Mouse (Mus musculus): ENCODE data around the gene Car5b. TPM values are rescaled to one million over a fixed set of nuclear protein-coding genes. Genes with fewer than 3 reads are reported as not detected.

Car5b gene
- polyA plus RNA-seq, 1 experiment, result 0.43 TPM

- Histone ChIP-seq H3K27me3 (ENCODE audit: control insufficient read depth, insufficient read depth, low read length) (no peaks in the 10 kb centered on the region), H3K27ac (ENCODE audit: insufficient read depth, low read length) (no peak overlapping the region), H3K36me3 (ENCODE audit: control insufficient read depth, insufficient read depth, low read length) (no peaks in the 10 kb centered on the region), H3K4me1 (ENCODE audit: control insufficient read depth, insufficient read depth, insufficient read length) (no peaks in the 10 kb centered on the region), H3K4me3 (ENCODE audit: extremely low read depth, insufficient read depth, insufficient read length) (no peak overlapping the region)
- TF ChIP-seq POLR2A (IDR thresholded peaks at IDR 0.05; ENCODE audit: low read depth, low read length), result no peak
- TF ChIP-seq CTCF (IDR thresholded peaks at IDR 0.05; ENCODE audit: extremely low read depth, insufficient read depth, insufficient read length, insufficient replicate concordance), result no peak
- DNase-seq (ENCODE audit: low read depth in 1 of 2, low spot score in 2 of 2), result no peak
- WGBS, result 88% methylated on average over 6 of the region's 6 CpGs
Observed at GRCm38 (mm10) chrX:163982129-163982528, 45.7 kb downstream of the Car5b start.

GRCm38 (mm10) chrX:163981500-163981899 lies 46.3 kb downstream of the Car5b start:
- no peak for DNase-seq (ENCODE audit: low read depth in 1 of 2, low spot score in 2 of 2)
- TF ChIP-seq CTCF (IDR thresholded peaks at IDR 0.05; ENCODE audit: extremely low read depth, insufficient read depth, insufficient read length, insufficient replicate concordance), result no peak
- TF ChIP-seq POLR2A (IDR thresholded peaks at IDR 0.05; ENCODE audit: low read depth, low read length), result no peak
- Histone ChIP-seq H3K4me1 (ENCODE audit: control insufficient read depth, insufficient read depth, insufficient read length) (no peaks in the 10 kb centered on the region), H3K27ac (ENCODE audit: insufficient read depth, low read length) (no peak overlapping the region), H3K36me3 (ENCODE audit: control insufficient read depth, insufficient read depth, low read length) (no peaks in the 10 kb centered on the region), H3K4me3 (ENCODE audit: extremely low read depth, insufficient read depth, insufficient read length) (no peak overlapping the region), H3K27me3 (ENCODE audit: control insufficient read depth, insufficient read depth, low read length) (no peaks in the 10 kb centered on the region)
- 53% methylated on average over 4 of the region's 4 CpGs for WGBS

GRCm38 (mm10) chrX:163981092-163981491 lies 46.7 kb downstream of the Car5b start:
- no peak overlapping the region for H3K4me3 ChIP-seq (ENCODE audit: extremely low read depth, insufficient read depth, insufficient read length)
- H3K27ac ChIP-seq (ENCODE audit: insufficient read depth, low read length), result no peak overlapping the region
- WGBS, result 96% methylated on average over 1 of the region's 1 CpGs
- H3K27me3 ChIP-seq (ENCODE audit: control insufficient read depth, insufficient read depth, low read length), result no peaks in the 10 kb centered on the region
- no peak for DNase-seq (ENCODE audit: low read depth in 1 of 2, low spot score in 2 of 2)
- no peak for TF ChIP-seq POLR2A (IDR thresholded peaks at IDR 0.05; ENCODE audit: low read depth, low read length)
- TF ChIP-seq CTCF (IDR thresholded peaks at IDR 0.05; ENCODE audit: extremely low read depth, insufficient read depth, insufficient read length, insufficient replicate concordance), result no peak
- no peaks in the 10 kb centered on the region for H3K4me1 ChIP-seq (ENCODE audit: control insufficient read depth, insufficient read depth, insufficient read length)
- H3K36me3 ChIP-seq (ENCODE audit: control insufficient read depth, insufficient read depth, low read length), result no peaks in the 10 kb centered on the region

- Histone ChIP-seq H3K27me3 (ENCODE audit: control insufficient read depth, insufficient read depth, low read length) (no peaks in the 10 kb centered on the region), H3K4me1 (ENCODE audit: control insufficient read depth, insufficient read depth, insufficient read length) (no peaks in the 10 kb centered on the region), H3K36me3 (ENCODE audit: control insufficient read depth, insufficient read depth, low read length) (peaks cover 5% of the 10 kb centered on the region; the same call in 1 of the 2 replicates), H3K4me3 (ENCODE audit: extremely low read depth, insufficient read depth, insufficient read length) (peak within 1 kb of the TSS; percentile 94), H3K27ac (ENCODE audit: insufficient read depth, low read length) (peak within 1 kb of the TSS; percentile 100)
- no peak for TF ChIP-seq CTCF (IDR thresholded peaks at IDR 0.05; ENCODE audit: extremely low read depth, insufficient read depth, insufficient read length, insufficient replicate concordance)
- TF ChIP-seq POLR2A (IDR thresholded peaks at IDR 0.05; ENCODE audit: low read depth, low read length), result no peak; the same call in 1 of the 2 replicates
- peak; percentile 84 to 86 for DNase-seq (ENCODE audit: low read depth in 1 of 2, low spot score in 2 of 2)
- WGBS, result 22% methylated on average over 29 of the region's 29 CpGs
Observed at GRCm38 (mm10) chrX:163958467-163958875, 69.3 kb downstream of the Car5b start, which contains the start of gene Zrsr2. TSS of gene Zrsr2 (minus strand) at chrX:163958661.

- peaks cover 5% of the 10 kb centered on the region; the same call in 1 of the 2 replicates for H3K36me3 ChIP-seq (ENCODE audit: control insufficient read depth, insufficient read depth, low read length)
- peak overlapping the region; percentile 94 for H3K4me3 ChIP-seq (ENCODE audit: extremely low read depth, insufficient read depth, insufficient read length)
- DNase-seq (ENCODE audit: low read depth in 1 of 2, low spot score in 2 of 2), result peak; percentile 57 to 69
- no peak for TF ChIP-seq CTCF (IDR thresholded peaks at IDR 0.05; ENCODE audit: extremely low read depth, insufficient read depth, insufficient read length, insufficient replicate concordance)
- no peak for TF ChIP-seq POLR2A (IDR thresholded peaks at IDR 0.05; ENCODE audit: low read depth, low read length)
- H3K27ac ChIP-seq (ENCODE audit: insufficient read depth, low read length), result peak overlapping the region; percentile 100
- H3K4me1 ChIP-seq (ENCODE audit: control insufficient read depth, insufficient read depth, insufficient read length), result no peaks in the 10 kb centered on the region
- WGBS, result 30% methylated on average over 65 of the region's 67 CpGs
- H3K27me3 ChIP-seq (ENCODE audit: control insufficient read depth, insufficient read depth, low read length), result no peaks in the 10 kb centered on the region
Observed at GRCm38 (mm10) chrX:163957803-163958466, 69.9 kb downstream of the Car5b start.

GRCm38 (mm10) chrX:163957381-163957780 lies 70.4 kb downstream of the Car5b start:
- DNase-seq (ENCODE audit: low read depth in 1 of 2, low spot score in 2 of 2), result no peak
- WGBS, result 35% methylated on average over 12 of the region's 12 CpGs

GRCm38 (mm10) chrX:163951618-163952017 lies 76.2 kb downstream of the Car5b start:
- TF ChIP-seq POLR2A (IDR thresholded peaks at IDR 0.05; ENCODE audit: low read depth, low read length), result no peak
- TF ChIP-seq CTCF (IDR thresholded peaks at IDR 0.05; ENCODE audit: extremely low read depth, insufficient read depth, insufficient read length, insufficient replicate concordance), result no peak
- no peak for DNase-seq (ENCODE audit: low read depth in 1 of 2, low spot score in 2 of 2)
- peaks cover 13% of the 10 kb centered on the region; the same call in 1 of the 2 replicates for H3K36me3 ChIP-seq (ENCODE audit: control insufficient read depth, insufficient read depth, low read length)
- no peak overlapping the region for H3K27ac ChIP-seq (ENCODE audit: insufficient read depth, low read length)
- H3K4me1 ChIP-seq (ENCODE audit: control insufficient read depth, insufficient read depth, insufficient read length), result no peaks in the 10 kb centered on the region
- no peaks in the 10 kb centered on the region for H3K27me3 ChIP-seq (ENCODE audit: control insufficient read depth, insufficient read depth, low read length)
- H3K4me3 ChIP-seq (ENCODE audit: extremely low read depth, insufficient read depth, insufficient read length), result no peak overlapping the region
- WGBS, result 43% methylated on average over 1 of the region's 1 CpGs

More at GRCm38 (mm10) chrX:163957381-163957780, 70.4 kb downstream of the Car5b start:
- peak overlapping the region; percentile 94 for H3K4me3 ChIP-seq (ENCODE audit: extremely low read depth, insufficient read depth, insufficient read length)
- H3K27ac ChIP-seq (ENCODE audit: insufficient read depth, low read length), result peak overlapping the region; percentile 88
- no peak for TF ChIP-seq POLR2A (IDR thresholded peaks at IDR 0.05; ENCODE audit: low read depth, low read length)
- no peak for TF ChIP-seq CTCF (IDR thresholded peaks at IDR 0.05; ENCODE audit: extremely low read depth, insufficient read depth, insufficient read length, insufficient replicate concordance)
- H3K4me1 ChIP-seq (ENCODE audit: control insufficient read depth, insufficient read depth, insufficient read length), result no peaks in the 10 kb centered on the region
- peaks cover 5% of the 10 kb centered on the region; the same call in 1 of the 2 replicates for H3K36me3 ChIP-seq (ENCODE audit: control insufficient read depth, insufficient read depth, low read length)
- H3K27me3 ChIP-seq (ENCODE audit: control insufficient read depth, insufficient read depth, low read length), result no peaks in the 10 kb centered on the region
